Mouse (Mus musculus) lung, postnatal 0 days (tissue): ENCODE measurements at regions not wholly inside any gene's neighbourhood (a gene's known extent, or its start where the extent isn't known, plus 50 kb on each side); places are given as distances from the start of the nearest gene placed in this dataset.

Experiments used
- ATAC-seq: fragments of 200-750 bp; cut with Nextera tagmentation; 2 replicates; pipeline ENCODE4 v1.8.0; 2017; ENCODE audit warnings: moderate library complexity
- DNase-seq: peaks from one replicate; pipeline ENCODE4 v3.0.0-alpha.2; 2016; ENCODE audit warnings: low spot score
- H3K27ac ChIP-seq: fragments of 300-500 bp; sonication (generic); 2 replicates; pipeline ENCODE4 v1.5.1; 2014; ENCODE audit warnings: antibody characterized with exemption, mild to moderate bottlenecking, low read length, mixed read lengths
- H3K27me3 ChIP-seq: fragments of 300-500 bp; sonication (generic); replicated peaks from 2 replicates; pipeline ENCODE4 v1.6.1; 2014; ENCODE audit warnings: low read length, mixed read lengths; ENCODE audit not compliant: insufficient read depth
- H3K36me3 ChIP-seq: fragments of 300-500 bp; sonication (generic); 2 replicates; pipeline ENCODE4 v1.6.1; 2014; ENCODE audit warnings: low read length, mixed read lengths; ENCODE audit not compliant: insufficient read depth
- H3K4me1 ChIP-seq: fragments of 300-500 bp; sonication (generic); 2 replicates; pipeline ENCODE4 v1.6.1; 2014; ENCODE audit warnings: antibody characterized with exemption, low read depth, low read length, mixed read lengths; ENCODE audit not compliant: insufficient read depth
- H3K4me2 ChIP-seq: fragments of 300-500 bp; sonication (generic); replicated peaks from 2 replicates; pipeline ENCODE4 v1.6.1; 2014; ENCODE audit warnings: low read depth, mild to moderate bottlenecking, low read length, moderate library complexity, mixed read lengths
- H3K4me3 ChIP-seq: fragments of 300-500 bp; sonication (generic); 2 replicates; pipeline ENCODE4 v1.5.1; 2014; ENCODE audit warnings: low read depth, low read length
- H3K9ac ChIP-seq: fragments of 300-500 bp; sonication (generic); replicated peaks from 2 replicates; pipeline ENCODE4 v1.6.1; 2014; ENCODE audit warnings: low read depth, mild to moderate bottlenecking
- H3K9me3 ChIP-seq: fragments of 300-500 bp; sonication (generic); 2 replicates; pipeline ENCODE4 v1.6.1; 2016; ENCODE audit warnings: low read length, mixed read lengths
- CTCF ChIP-seq: IDR thresholded peaks from 2 replicates; pipeline ENCODE4 v1.5.1; 2016; ENCODE audit warnings: antibody characterized with exemption, mild to moderate bottlenecking
- EP300 ChIP-seq: IDR thresholded peaks from 2 replicates; pipeline ENCODE4 v1.6.1; 2016; ENCODE audit warnings: antibody characterized with exemption, mild to moderate bottlenecking, control low read depth
- WGBS: fragments of 180-500 bp; shearing (Covaris S2); extraction: QIAGEN DNeasy Blood & Tissue Kit; methylation state at CpG from one replicate; pipeline ENCODE4 v1.1.7; 2014; 5-methylcytosine and 5-hydroxymethylcytosine counted together

DNA sequence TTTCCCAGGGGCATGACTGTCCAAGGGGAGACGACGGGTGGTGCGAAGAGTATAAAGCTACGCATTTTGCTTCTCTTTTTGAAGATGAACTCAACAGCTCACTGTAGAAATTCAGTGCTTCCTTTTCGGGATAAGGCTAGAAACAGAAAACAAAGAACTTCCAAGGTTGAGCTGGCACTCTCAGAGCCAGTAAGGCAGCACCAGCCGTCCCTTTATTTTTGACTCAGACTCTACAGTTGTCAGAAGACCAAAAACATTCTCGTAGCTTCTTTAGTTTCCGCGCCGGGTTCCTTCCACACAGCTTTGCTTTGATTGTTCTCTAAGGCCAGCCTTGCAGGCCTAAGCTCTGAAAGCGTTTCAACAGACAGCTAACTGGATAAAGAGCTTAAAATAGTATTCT lies 101.5 kb downstream of the Arl4a start:
- ATAC-seq (no peak), DNase-seq (no peak)
- Histone ChIP-seq H3K4me1 (no peaks in the 10 kb centered on the region), H3K9me3 (no peaks in the 10 kb centered on the region), H3K27me3 (no peaks in the 10 kb centered on the region), H3K9ac (no peak overlapping the region), H3K36me3 (no peaks in the 10 kb centered on the region), H3K4me2 (no peak overlapping the region), H3K4me3 (no peak overlapping the region), H3K27ac (no peak overlapping the region)
- WGBS, result 72% methylated on average over 11 of the region's 11 CpGs
- TF ChIP-seq CTCF (no peak), EP300 (no peak)

GRCm38 (mm10) chr12:39935775-39936174 lies 102.0 kb downstream of the Arl4a start:
- Histone ChIP-seq H3K36me3 (no peaks in the 10 kb centered on the region), H3K4me2 (no peak overlapping the region), H3K27me3 (no peaks in the 10 kb centered on the region), H3K4me3 (no peak overlapping the region), H3K9me3 (no peaks in the 10 kb centered on the region), H3K9ac (no peak overlapping the region), H3K27ac (no peak overlapping the region), H3K4me1 (no peaks in the 10 kb centered on the region)
- TF ChIP-seq EP300 (no peak), CTCF (no peak)
- no peak for ATAC-seq
- DNase-seq, result no peak
- WGBS, result 68% methylated on average over 12 of the region's 12 CpGs

DNA sequence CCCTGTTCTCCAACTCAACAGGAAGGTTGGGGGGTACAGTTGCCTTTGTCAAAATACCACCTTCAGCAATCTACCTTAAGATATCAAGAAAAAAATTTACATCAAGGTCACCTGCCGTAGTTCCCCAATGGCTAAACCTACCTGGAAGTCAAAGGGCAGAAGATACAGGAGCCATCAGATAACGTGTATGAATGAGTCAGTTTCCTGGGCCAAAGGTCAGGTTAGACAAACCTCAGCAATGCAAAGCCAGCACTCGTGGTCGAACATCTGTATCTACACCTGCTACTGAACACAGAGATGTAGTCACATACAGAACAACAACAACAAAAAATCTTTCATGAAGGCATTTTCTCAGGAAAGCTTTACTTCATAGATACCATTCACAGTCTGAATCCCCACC lies 102.9 kb downstream of the Arl4a start:
- 56% methylated on average over 4 of the region's 4 CpGs for WGBS

DNA sequence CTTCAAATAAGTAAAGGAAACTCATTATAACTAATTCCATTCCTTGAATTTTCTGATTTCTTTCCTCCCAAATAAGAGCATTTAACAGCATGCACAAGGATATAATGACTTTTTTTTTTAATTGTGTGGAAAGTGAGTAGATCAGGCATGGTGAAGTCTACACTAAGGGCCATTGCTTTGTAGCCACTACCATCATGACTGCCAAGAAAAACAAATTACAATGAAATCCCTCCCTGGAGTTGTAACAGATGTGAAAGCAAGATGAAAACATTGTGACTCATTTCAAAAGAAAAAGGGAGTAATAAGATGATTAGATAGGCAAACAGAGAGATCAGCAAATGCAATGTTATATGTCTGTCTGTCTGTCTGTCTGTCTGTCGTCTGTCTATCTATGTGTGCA lies 106.6 kb downstream of the Arl4a start:
- H3K9ac ChIP-seq, result no peak overlapping the region
- DNase-seq (no peak), ATAC-seq (no peak)
- H3K4me1 ChIP-seq, result no peaks in the 10 kb centered on the region
- H3K4me3 ChIP-seq, result no peak overlapping the region
- 66% methylated on average over 1 of the region's 1 CpGs for WGBS
- no peak overlapping the region for H3K27ac ChIP-seq
- no peaks in the 10 kb centered on the region for H3K9me3 ChIP-seq
- H3K36me3 ChIP-seq, result no peaks in the 10 kb centered on the region
- H3K4me2 ChIP-seq, result no peak overlapping the region
- no peak for TF ChIP-seq EP300
- TF ChIP-seq CTCF, result no peak
- no peaks in the 10 kb centered on the region for H3K27me3 ChIP-seq

More for the DNA sequence above, 102.9 kb downstream of the Arl4a start:
- H3K9me3 ChIP-seq, result no peaks in the 10 kb centered on the region
- no peaks in the 10 kb centered on the region for H3K36me3 ChIP-seq
- H3K27me3 ChIP-seq, result no peaks in the 10 kb centered on the region
- no peak overlapping the region for H3K9ac ChIP-seq
- no peak overlapping the region for H3K27ac ChIP-seq
- TF ChIP-seq CTCF (no peak), EP300 (no peak)
- H3K4me2 ChIP-seq, result no peak overlapping the region
- no peak for ATAC-seq
- H3K4me1 ChIP-seq, result no peaks in the 10 kb centered on the region
- H3K4me3 ChIP-seq, result no peak overlapping the region
- DNase-seq, result no peak

DNA sequence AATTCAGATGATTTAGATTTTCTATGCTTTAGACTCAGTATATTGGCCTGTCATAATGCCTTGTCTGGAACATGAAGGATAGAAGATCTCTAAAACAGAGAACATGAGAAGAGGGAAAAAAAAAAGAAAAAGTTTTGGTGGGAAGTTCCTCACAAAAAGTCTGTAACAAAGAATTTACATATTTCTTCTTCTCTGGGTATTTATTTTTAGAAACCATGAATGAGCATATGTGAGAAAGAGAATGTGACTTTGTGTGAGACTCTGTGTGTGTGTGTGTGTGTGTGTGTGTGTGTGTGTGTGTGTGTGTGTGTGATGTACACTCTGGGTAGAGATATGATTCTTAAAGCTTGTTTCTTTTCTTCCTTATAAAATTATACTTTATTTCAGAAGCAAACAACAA lies 109.9 kb downstream of the Arl4a start:
- H3K27me3 ChIP-seq, result no peaks in the 10 kb centered on the region
- H3K9ac ChIP-seq, result no peak overlapping the region
- H3K27ac ChIP-seq, result no peak overlapping the region
- H3K4me1 ChIP-seq, result no peaks in the 10 kb centered on the region
- H3K4me3 ChIP-seq, result no peak overlapping the region
- TF ChIP-seq EP300 (no peak), CTCF (no peak)
- no peak overlapping the region for H3K4me2 ChIP-seq
- no peak for ATAC-seq
- no peaks in the 10 kb centered on the region for H3K36me3 ChIP-seq
- no peaks in the 10 kb centered on the region for H3K9me3 ChIP-seq
- no peak for DNase-seq

- Histone ChIP-seq H3K27me3 (no peaks in the 10 kb centered on the region), H3K9me3 (no peaks in the 10 kb centered on the region), H3K9ac (no peak overlapping the region), H3K27ac (no peak overlapping the region), H3K36me3 (no peaks in the 10 kb centered on the region), H3K4me2 (no peak overlapping the region), H3K4me1 (no peaks in the 10 kb centered on the region), H3K4me3 (no peak overlapping the region)
- no peak for TF ChIP-seq EP300
- TF ChIP-seq CTCF, result no peak
- no peak for ATAC-seq
- no peak for DNase-seq
- WGBS, result 75% methylated on average over 8 of the region's 8 CpGs
These were observed 110.8 kb downstream of the Arl4a start for GRCm38 (mm10) chr12:39927014-39927413.

DNA sequence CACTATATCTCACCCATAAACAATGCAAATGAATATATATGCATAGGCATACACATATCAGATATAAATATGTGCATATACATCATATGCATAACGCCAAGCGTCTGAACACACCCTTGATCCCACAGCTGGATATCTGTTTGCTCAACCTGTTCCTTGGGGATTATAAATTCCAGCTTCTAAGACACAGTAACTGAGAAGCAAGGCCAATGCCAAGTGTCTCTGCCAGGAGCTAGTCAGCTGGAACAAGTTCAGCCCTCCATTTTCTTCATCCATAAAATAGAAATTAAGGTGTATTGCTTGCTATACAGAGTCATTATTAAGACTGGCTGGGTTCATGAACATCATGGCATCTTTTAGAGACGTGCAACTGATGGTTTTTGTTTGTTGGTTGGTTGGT lies 116.3 kb downstream of the Arl4a start:
- Histone ChIP-seq H3K9ac (no peak overlapping the region), H3K4me2 (no peak overlapping the region), H3K27me3 (no peaks in the 10 kb centered on the region), H3K9me3 (no peaks in the 10 kb centered on the region), H3K36me3 (no peaks in the 10 kb centered on the region), H3K4me1 (no peaks in the 10 kb centered on the region), H3K4me3 (no peak overlapping the region), H3K27ac (no peak overlapping the region)
- TF ChIP-seq CTCF (no peak), EP300 (no peak)
- DNase-seq (no peak), ATAC-seq (no peak)
- 80% methylated on average over 3 of the region's 3 CpGs for WGBS
